Mouse (Mus musculus) lung, adult 2 months (tissue): ENCODE measurements around the gene Abhd10.

Experiments
- CTCF ChIP-seq: fragments of 200-500 bp; IDR thresholded peaks from 2 replicates; pipeline ENCODE4 v1.5.1; 2011; ENCODE audit warnings: mild to moderate bottlenecking, low read length, control low read depth; ENCODE audit not compliant: insufficient read depth
- POLR2A ChIP-seq: fragments of 200-500 bp; IDR thresholded peaks from 2 replicates; pipeline ENCODE4 v1.6.1; 2011; ENCODE audit warnings: low read depth, mild to moderate bottlenecking, control low read depth, low read length, borderline replicate concordance; ENCODE audit errors: extremely low read depth

- no peak for TF ChIP-seq CTCF
- TF ChIP-seq POLR2A, result no peak
These were observed 44.8 kb downstream of the Abhd10 start for GRCm38 (mm10) chr16:45697996-45698395.
